Mouse (Mus musculus) bone marrow macrophage, adult 2 months (primary cell): ENCODE measurements around the gene B230217C12Rik. TPM values are rescaled to one million over a fixed set of nuclear protein-coding genes. Genes with fewer than 3 reads are reported as not detected.
A peak's percentile ranks its signal among the peaks of the same experiment; 100 is the strongest.
"Not testable (repeated sequence)": the region's sequence is repeated elsewhere in the genome, so short reads cannot be mapped to it uniquely, and the experiment has no call there.

Experiments
- H3K27ac ChIP-seq: 2 replicates; pipeline ENCODE4 v1.5.1; 2012; ENCODE audit warnings: low read depth, low read length; ENCODE audit not compliant: insufficient read depth
- H3K4me1 ChIP-seq: 2 replicates; pipeline ENCODE4 v1.6.1; 2012; ENCODE audit warnings: low read length; ENCODE audit not compliant: control insufficient read depth, insufficient read depth
- H3K4me3 ChIP-seq: 2 replicates; pipeline ENCODE4 v1.5.1; 2012; ENCODE audit warnings: mild to moderate bottlenecking, low read length, moderate library complexity; ENCODE audit not compliant: insufficient read depth
- CTCF ChIP-seq: IDR thresholded peaks from 2 replicates; pipeline ENCODE4 v1.5.1; 2012; ENCODE audit warnings: low read depth, mild to moderate bottlenecking, low read length, moderate library complexity
- POLR2A ChIP-seq: IDR thresholded peaks from 2 replicates; pipeline ENCODE4 v1.6.1; 2012; ENCODE audit warnings: mild to moderate bottlenecking, low read depth, low read length, borderline replicate concordance
- polyA plus RNA-seq: library from polyadenylated mRNA; stranded (reverse); fragments of >200 nt; gene quantifications from 2 replicates; pipeline ENCODE4 v1.2.4, GENCODE M21; 2012; ENCODE audit not compliant: missing spikeins, insufficient read depth, insufficient read length

B230217C12Rik gene
- polyA plus RNA-seq, 1 experiment, result 1.8 TPM

GRCm38 (mm10) chr11:97824168-97824567 lies 16.4 kb upstream of the B230217C12Rik start:
- Histone ChIP-seq H3K4me3 (no peak overlapping the region), H3K4me1 (peaks cover 79% of the 10 kb centered on the region), H3K27ac (peak overlapping the region; percentile 100)
- TF ChIP-seq POLR2A (no peak), CTCF (no peak)

DNA sequence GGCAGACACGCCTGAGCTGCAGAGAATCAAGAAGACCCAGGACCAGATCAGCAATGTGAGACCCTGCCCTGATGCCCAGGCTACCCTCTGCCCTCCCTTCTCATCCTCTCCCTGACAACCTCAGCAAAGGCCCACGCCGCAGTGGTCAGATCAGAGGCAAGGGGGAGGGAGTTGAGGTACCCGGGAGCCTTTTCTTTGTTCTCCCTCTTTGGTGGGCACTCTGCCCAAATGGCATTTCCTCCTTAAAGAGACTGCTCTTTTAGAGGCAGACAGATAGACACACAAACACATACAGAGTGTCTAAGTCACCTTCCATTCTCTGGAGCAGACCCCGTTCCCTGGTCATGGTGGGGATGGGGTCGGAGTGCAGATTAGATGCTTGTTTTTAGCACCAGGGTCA lies 15.7 kb upstream of the B230217C12Rik start:
- peak overlapping the region; percentile 100 for H3K27ac ChIP-seq
- H3K4me3 ChIP-seq, result no peak overlapping the region
- TF ChIP-seq CTCF, result no peak
- no peak for TF ChIP-seq POLR2A
- H3K4me1 ChIP-seq, result peaks cover 80% of the 10 kb centered on the region

GRCm38 (mm10) chr11:97825295-97825694 lies 15.3 kb upstream of the B230217C12Rik start:
- no peak for TF ChIP-seq POLR2A
- TF ChIP-seq CTCF, result no peak
- H3K4me3 ChIP-seq, result no peak overlapping the region
- H3K4me1 ChIP-seq, result peaks cover 80% of the 10 kb centered on the region
- H3K27ac ChIP-seq, result peak overlapping the region; percentile 100

- Histone ChIP-seq H3K27ac (peak overlapping the region; percentile 100), H3K4me1 (peaks cover 81% of the 10 kb centered on the region), H3K4me3 (peak overlapping the region; percentile 17)
- TF ChIP-seq POLR2A (no peak), CTCF (no peak)
Observed at GRCm38 (mm10) chr11:97825971-97826370, 14.6 kb upstream of the B230217C12Rik start.

DNA sequence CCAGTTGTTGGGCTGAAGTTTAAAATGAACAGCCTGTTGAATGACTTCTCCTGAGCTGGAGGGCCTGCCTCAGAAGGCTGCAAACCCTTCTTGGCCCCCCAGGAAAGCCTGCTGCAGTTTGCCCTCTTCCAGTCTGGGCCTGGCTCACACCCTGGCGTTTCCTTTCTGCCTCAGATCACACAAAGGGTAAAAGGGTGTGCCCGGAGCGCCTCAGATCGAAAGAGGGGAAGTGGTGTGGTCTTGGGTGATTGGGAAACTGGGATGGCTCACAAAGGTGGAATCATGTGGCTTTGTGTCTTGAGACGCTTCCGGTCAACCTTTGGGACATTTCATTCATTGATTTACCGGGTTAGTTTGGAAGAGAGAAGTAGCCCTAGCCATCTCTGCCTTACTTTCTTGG lies 14.2 kb upstream of the B230217C12Rik start:
- H3K27ac ChIP-seq, result peak overlapping the region; percentile 100
- TF ChIP-seq POLR2A (no peak), CTCF (no peak)
- no peak overlapping the region for H3K4me3 ChIP-seq
- H3K4me1 ChIP-seq, result peaks cover 79% of the 10 kb centered on the region

DNA sequence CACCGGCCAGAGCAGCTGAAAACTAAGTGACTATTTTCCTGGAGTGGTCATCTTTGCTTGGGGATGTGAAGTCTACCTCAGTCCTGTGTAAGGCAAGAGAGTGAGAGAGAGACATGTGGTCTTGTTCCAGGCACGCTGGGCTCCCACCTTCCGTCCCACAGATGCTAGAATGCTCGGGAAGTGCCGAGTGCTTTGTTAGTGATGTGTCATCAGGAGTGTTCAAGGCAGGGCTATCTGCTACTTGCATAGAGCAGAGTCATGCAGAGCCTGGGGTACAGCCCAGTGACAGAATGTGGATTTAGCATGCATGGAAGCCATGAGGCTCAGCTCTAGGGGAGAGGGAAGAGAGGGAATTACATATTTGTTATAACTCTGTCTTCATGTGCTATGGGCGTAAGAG lies 12.9 kb upstream of the B230217C12Rik start:
- Histone ChIP-seq H3K27ac (peak overlapping the region; percentile 100), H3K4me3 (no peak overlapping the region), H3K4me1 (peaks cover 84% of the 10 kb centered on the region)
- no peak for TF ChIP-seq CTCF
- no peak for TF ChIP-seq POLR2A

- peaks cover 76% of the 10 kb centered on the region for H3K4me1 ChIP-seq
- no peak overlapping the region for H3K4me3 ChIP-seq
- TF ChIP-seq CTCF, result no peak
- TF ChIP-seq POLR2A, result no peak
- peak overlapping the region; percentile 100 for H3K27ac ChIP-seq
Observed at GRCm38 (mm10) chr11:97829365-97829764, 11.2 kb upstream of the B230217C12Rik start.

- H3K27ac ChIP-seq, result peak overlapping the region; percentile 100
- H3K4me1 ChIP-seq, result peaks cover 69% of the 10 kb centered on the region
- H3K4me3 ChIP-seq, result peak overlapping the region; percentile 31
- TF ChIP-seq POLR2A (no peak), CTCF (no peak)
Observed at GRCm38 (mm10) chr11:97829913-97830476, 10.6 kb upstream of the B230217C12Rik start.

DNA sequence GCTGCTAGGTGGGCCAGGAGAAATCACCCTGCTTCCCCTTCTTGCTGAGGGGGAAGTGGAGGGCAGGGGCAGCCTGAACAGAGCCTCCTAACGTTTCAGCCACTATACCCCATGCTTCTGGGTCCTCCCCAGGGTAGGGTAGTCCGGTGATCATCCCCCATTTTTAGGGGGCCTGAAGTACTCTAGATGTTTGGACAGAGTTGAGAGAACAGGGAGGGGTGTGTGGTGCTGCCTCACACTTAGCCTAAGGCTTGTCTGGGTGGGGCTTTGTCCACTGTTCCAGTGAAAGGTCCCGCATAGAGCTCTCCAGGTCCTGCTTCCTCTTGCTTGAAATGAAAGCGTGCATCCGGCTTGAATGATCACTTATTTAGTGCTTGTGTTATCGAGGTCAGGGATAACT lies 10.1 kb upstream of the B230217C12Rik start:
- TF ChIP-seq POLR2A, result 0 out of 2 replicates have a peak, but pooled peaks have one; percentile 18
- no peak for TF ChIP-seq CTCF
- H3K4me1 ChIP-seq, result peaks cover 64% of the 10 kb centered on the region
- H3K27ac ChIP-seq, result peak overlapping the region; percentile 100
- H3K4me3 ChIP-seq, result peak overlapping the region; percentile 31; the same call in 1 of the 2 replicates

DNA sequence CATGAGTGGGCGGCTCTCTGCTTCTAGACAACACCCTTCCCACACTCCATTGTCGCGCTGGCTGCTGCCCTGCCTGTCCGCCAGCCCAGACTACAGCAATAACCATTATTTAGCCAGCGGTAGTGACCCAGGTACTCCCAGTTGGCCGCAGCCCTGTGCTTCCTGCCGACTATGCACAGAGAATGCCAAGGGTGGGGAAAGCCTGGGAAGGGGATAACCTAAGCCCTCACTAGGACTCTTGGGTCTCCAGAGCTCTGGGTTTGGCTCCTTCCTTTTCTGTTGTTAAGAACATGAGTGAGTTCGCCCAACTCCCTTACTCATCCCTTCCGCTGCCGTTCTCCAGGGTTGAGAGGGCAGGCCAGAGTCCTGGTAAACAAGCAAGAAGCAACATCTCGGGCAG lies 8.6 kb upstream of the B230217C12Rik start:
- Histone ChIP-seq H3K4me1 (peaks cover 62% of the 10 kb centered on the region), H3K4me3 (no peak overlapping the region), H3K27ac (peak overlapping the region; percentile 5; the same call in 1 of the 2 replicates)
- TF ChIP-seq POLR2A (no peak), CTCF (no peak)

- TF ChIP-seq CTCF (no peak), POLR2A (no peak)
- no peak overlapping the region for H3K27ac ChIP-seq
- no peak overlapping the region for H3K4me3 ChIP-seq
- H3K4me1 ChIP-seq, result peaks cover 60% of the 10 kb centered on the region
Observed at GRCm38 (mm10) chr11:97833352-97833751, 7.2 kb upstream of the B230217C12Rik start.

- no peak overlapping the region for H3K4me3 ChIP-seq
- TF ChIP-seq CTCF (no peak), POLR2A (no peak)
- peak overlapping the region; percentile 72 for H3K27ac ChIP-seq
- H3K4me1 ChIP-seq, result peaks cover 50% of the 10 kb centered on the region
Observed at GRCm38 (mm10) chr11:97836541-97836940, 4.0 kb upstream of the B230217C12Rik start.

GRCm38 (mm10) chr11:97837051-97837450 lies 3.5 kb upstream of the B230217C12Rik start:
- H3K4me3 ChIP-seq, result not testable (repeated sequence)
- Histone ChIP-seq H3K4me1 (peaks cover 48% of the 10 kb centered on the region), H3K27ac (peak overlapping the region; percentile 72)
